Mouse (Mus musculus) C2C12 (cell line): ENCODE results near the gene Vps11.

Experiments used
- CTCF ChIP-seq: IDR thresholded peaks from one replicate; pipeline ENCODE4 v1.5.1; 2011; ENCODE audit not compliant: control insufficient read depth, insufficient read depth, insufficient read length
- MAX ChIP-seq: IDR thresholded peaks from one replicate; pipeline ENCODE4 v1.6.1; 2011; ENCODE audit warnings: mild to moderate bottlenecking, control low read depth
- MYOD1 ChIP-seq: IDR thresholded peaks from one replicate; pipeline ENCODE4 v1.6.1; 2011; ENCODE audit warnings: low read depth; ENCODE audit not compliant: control insufficient read depth, insufficient read length
- MYOG ChIP-seq: IDR thresholded peaks from one replicate; pipeline ENCODE4 v1.6.1; 2011; ENCODE audit not compliant: control insufficient read depth, insufficient read length; ENCODE audit errors: extremely low read depth
- USF1 ChIP-seq: IDR thresholded peaks from one replicate; pipeline ENCODE4 v1.6.1; 2011; ENCODE audit warnings: low read depth, mild to moderate bottlenecking, control low read depth, moderate library complexity

DNA sequence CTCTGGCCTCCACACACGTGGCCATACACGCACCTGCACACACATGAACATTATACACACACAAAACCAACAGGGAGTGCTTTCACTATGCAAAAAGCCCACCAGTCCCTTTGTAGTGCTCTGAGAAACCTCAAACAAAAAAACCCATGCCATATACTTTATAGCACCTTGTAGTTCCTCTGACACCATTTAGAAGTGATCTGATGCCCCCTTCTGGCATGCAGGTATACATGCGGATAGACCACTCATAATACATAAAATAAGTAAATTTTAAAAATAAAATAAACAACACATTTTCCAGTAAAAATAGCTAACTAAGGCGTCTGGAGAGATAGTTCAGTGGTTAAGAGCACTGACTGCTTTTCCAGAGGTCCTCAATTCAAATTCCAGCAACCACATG lies 4.3 kb downstream of the Vps11 start:
- TF ChIP-seq USF1 (no peak), CTCF (no peak), MYOG (no peak), MAX (no peak), MYOD1 (no peak)
